Mouse (Mus musculus) CH12F3 (cell line): ENCODE measurements at regions not wholly inside any gene's neighbourhood (a gene's known extent, or its start where the extent isn't known, plus 50 kb on each side); places are given as distances from the start of the nearest gene placed in this dataset.

ENCODE experiments used
- in situ Hi-C: fragments of 300-500 bp; cut with MboI; formaldehyde crosslinking; loops from 2 replicates; pipeline ENCODE4 v1.14.3; 2020; ENCODE audit warnings: low sequenced_read_pairs

DNA sequence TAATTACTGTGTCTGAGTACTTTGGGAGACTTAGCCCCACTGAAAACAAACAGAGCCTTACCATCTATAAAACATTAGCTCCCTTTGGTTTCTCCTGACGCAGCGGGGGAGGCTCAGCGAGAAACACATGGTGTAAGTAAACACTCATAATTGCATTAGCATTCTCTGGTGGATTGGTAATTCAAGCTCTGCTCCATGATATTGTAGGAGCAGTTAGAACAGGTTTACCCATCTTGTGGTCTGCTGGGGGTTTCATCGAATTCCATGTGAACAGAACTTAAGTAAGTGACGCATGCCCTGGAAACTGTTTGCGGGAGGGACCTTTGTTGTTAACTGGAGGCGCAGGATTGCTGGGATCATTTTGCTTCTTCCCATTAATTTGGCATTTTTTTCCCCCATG is 249.2 kb upstream of the Fam241a start:
- in situ Hi-C loops = no loop called here

GRCm38 (mm10) chr3:128127836-128128235 is 231.7 kb upstream of the Fam241a start:
- in situ Hi-C loops = no loop called here

DNA sequence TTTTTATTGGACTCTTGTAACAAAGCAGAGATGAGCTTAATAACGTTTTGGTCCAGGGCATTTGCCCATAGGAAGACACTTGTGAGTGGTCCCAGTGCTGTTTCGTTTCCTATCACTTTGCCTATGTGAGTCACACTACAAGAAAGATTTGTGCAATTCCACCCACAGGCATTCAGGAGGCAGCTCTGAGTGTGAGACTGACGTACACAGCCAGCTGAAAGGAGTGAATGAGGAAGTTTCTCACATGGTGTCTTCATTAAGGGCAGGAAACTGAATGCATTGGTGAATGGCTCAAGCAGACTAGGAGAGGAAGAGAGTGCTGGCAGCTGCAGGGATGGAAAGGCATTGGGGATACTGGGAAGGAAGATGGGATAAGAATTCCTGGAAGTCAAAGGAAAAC is 230.5 kb upstream of the Fam241a start:
- in situ Hi-C loops = no loop called here

GRCm38 (mm10) chr3:128122111-128122510 is 226.0 kb upstream of the Fam241a start:
- in situ Hi-C loops = no loop called here

GRCm38 (mm10) chr3:128120647-128121440 is 224.7 kb upstream of the Fam241a start:
- in situ Hi-C loops = no loop called here

DNA sequence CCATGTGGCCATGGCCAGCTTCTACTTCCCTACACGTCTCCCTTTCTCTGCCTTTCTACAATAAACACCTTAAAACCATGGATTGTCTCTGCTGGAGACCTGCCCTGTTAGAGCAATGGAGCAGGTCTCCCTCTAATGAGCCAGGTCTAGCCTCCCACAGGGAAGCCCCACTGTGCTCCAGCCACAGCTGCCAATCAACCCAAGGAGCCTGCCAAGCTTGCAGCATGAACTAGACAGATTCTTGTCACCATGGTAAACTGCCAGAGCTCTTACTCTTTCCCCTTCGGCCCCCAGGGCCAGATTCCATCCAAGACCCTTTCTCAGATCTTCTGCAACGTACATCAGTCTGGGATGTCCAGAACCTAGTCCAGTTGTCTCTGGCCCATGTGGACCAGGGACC is 217.1 kb upstream of the Fam241a start:
- in situ Hi-C loops = no loop called here

DNA sequence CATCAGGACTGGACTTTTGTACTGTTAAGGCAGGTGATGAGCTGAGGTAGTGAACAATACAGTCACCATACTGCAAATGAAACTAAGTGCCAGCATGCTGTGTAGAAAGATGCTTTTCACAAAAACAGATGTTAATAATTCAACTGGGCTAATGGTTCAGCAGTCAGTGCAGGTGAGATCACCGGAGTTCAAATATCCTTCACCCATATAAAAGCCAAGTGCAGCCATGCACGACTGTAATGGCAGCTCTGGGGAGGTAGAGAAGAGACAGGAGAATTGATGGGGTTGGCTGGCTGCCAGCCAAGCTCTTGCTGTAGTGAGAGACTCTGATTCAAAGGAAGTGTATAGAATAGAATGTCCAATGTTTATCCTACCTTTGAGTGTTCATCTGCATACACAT is 214.3 kb upstream of the Fam241a start:
- in situ Hi-C loops = no loop called here

DNA sequence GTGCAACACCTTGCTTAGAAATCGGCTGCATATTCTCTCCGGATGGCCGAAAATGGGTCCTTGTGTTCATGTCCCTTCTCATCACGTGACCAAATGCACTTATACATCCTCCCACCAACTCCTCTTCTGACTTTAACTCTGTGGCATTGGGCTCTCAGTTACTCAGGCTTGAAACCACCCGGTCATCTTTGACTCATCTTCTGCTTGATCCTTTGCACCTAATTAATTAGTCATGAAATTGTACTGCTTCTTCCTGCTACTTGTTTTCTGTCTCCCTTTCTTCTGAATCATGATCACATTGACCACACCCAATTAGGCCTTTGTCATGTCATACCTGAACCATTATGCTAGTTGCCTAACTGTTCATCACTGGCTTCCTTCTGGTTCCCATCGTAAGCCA is 208.4 kb upstream of the Fam241a start:
- in situ Hi-C loops = no loop called here

- in situ Hi-C loops = no loop called here
Observed at GRCm38 (mm10) chr3:128093046-128093445, 196.9 kb upstream of the Fam241a start.

DNA sequence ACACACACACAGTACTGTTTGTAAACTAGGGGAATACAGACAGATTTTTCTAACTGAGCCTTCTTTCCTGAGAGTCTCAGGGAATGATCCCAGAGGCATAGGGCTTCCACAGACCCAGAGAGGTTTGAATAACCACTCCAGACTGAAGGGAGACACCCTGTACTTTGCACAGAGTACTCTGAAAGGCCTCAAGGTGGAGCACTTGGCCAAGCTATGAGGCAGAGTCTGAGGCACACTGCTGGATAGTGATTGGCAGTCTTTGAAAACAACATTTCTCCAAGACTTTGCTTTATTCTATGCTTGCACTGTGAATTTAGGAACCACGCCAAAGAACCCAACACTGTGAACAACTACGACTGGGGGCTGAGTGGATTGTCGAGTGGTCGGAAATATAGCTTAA is 192.1 kb upstream of the Fam241a start:
- in situ Hi-C loops = no loop called here

GRCm38 (mm10) chr3:128087163-128087562 is 191.0 kb upstream of the Fam241a start:
- in situ Hi-C loops = no loop called here

- in situ Hi-C loops = no loop called here
Observed at GRCm38 (mm10) chr3:128082463-128082862, 186.3 kb upstream of the Fam241a start.

DNA sequence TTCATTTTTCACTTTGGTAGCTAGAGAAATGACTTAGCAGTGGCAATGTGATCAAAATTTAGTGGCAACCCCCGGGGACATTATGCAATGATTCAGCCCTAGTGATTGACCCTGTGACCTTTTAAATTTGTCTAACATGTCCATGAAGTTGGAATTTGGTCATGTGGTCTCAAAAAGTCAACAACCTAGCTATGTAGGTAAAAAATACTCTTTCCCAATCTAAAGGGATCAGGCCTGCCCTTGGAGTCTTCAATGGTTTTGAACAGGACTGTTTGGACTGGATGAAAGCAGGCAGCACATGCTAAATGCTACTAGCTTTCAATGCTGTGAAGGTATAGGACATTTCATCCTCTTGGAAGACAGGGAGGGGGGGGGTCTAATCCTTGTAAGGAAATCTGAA is 185.3 kb upstream of the Fam241a start:
- in situ Hi-C loops = no loop called here

DNA sequence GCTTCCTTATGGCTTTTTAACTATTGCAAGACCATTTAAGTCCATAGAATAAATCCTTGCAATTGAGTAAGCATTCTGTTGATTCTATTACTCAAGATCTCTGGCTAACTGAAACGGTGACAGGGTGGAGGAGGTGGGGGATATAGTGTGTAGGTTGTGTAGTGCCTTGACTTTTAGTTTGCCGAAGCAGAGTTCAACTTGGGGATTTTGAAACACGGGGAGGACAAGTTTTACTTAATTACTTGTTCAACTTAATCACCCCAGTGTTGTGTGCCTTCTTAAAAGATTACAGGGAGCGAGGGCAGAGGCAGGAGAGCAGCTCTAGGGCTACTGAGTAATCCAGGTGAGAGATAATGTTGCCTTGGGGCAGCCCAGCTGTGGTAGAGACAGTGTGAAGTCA is 171.7 kb upstream of the Fam241a start:
- in situ Hi-C loops = no loop called here

DNA sequence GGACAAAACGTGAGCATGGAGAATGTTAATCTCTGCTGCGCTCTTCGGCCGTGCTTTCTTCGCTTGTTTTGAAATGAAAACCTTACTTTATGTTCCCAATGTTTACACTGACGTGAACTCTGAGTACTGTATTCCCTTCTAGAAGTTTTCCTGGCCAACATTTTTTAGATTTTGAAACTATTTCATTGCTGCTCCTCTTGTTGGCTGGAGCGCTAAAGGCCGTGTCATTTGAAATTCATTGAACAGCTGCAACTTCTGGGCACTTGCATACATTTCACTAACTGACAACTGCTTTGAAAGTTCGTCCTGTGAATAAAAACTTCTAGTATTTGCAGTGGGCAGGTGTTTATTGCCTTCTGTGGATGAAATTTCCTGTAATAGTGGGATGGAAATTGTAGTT is 157.9 kb upstream of the Fam241a start:
- in situ Hi-C loops = no loop called here

- in situ Hi-C loops = no loop called here
Observed at GRCm38 (mm10) chr3:128043709-128044108, 147.6 kb upstream of the Fam241a start.

DNA sequence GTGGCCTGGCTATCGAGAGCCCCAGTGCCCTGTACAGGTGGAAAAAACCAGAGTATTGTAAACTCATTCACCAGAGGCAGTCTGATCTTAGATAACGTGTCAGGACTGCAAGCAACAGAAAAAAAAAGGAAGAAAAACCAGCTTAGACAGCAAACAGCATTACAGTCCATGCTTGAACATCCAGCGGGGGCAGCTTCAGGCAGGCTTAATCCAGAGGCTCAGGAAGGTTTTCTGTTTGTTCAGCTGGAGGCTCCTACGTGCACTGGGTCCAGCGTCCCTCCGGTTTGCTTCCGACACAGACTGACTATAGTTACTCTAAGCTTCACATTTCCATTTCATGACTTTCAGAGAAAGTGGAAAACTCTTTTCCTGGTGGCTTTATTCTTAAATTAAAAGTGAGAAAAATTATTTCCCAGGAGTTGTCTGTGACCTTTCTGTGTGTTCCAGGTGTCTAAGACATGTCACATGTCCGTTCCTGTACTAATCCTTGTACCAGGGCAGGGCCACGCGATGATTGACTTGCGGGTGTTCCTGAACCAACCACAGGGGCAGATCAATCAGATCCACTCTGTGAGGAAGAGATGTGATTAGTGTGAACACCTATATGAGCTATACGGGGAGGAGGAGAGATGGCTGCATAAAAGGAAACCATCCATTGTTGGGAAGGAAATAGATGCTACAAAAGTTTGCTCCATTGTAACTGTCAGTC is 144.4 kb upstream of the Fam241a start:
- in situ Hi-C loops = no loop called here

DNA sequence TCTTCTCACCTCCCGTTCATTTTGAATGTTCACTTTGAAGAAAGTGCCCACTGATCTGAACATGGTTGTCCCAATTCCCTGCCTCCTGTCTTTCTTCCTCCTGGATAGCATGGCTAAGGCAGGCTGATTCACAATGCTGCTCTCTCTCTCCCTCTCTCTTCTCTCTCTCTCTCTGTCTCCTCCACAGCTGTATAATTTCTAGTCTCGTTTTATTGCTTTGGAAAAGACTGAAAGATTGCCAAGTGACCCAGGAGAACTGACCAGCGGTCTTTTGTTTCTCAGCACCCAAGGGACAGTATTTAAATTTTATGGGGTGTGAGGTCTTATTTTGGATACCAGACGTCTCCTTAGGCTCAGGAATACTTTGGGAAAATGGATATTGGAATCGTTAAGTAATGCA is 143.1 kb upstream of the Fam241a start:
- in situ Hi-C loops = no loop called here

- in situ Hi-C loops = no loop called here
Observed at GRCm38 (mm10) chr3:128036538-128036937, 140.4 kb upstream of the Fam241a start.

GRCm38 (mm10) chr3:128030352-128030751 is 134.2 kb upstream of the Fam241a start:
- in situ Hi-C loops = no loop called here

DNA sequence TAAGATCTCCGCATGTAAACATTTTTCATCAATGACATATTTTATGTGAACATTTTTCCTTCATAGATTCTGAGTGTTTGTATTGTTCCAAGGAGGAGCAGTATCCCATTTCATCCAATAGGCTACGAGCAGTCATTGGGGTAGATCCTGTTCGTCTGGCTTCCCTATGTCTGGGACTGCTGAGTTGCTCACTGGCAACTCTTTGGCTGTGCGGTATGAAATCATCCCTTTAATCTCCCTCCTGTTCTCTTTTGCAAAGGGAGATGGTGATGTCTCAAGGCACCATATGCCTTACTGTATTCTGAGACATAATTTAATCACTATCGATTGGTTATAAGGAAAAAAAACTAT is 133.4 kb upstream of the Fam241a start:
- in situ Hi-C loops = no loop called here

GRCm38 (mm10) chr3:128028856-128029564 is 132.9 kb upstream of the Fam241a start:
- in situ Hi-C loops = no loop called here
